Mouse (Mus musculus) lung, postnatal 4 days (tissue): ENCODE measurements at regions not wholly inside any gene's neighbourhood (a gene's known extent, or its start where the extent isn't known, plus 50 kb on each side); places are given as distances from the start of the nearest gene placed in this dataset.

Source experiments
- DNase-seq, 2 experiments: peaks; one replicate each; pipeline ENCODE4 v3.0.0; 2021

GRCm38 (mm10) chr17:45819143-45819542, 85.5 kb upstream of the 1600014C23Rik start:
- DNase-seq, result no peak

GRCm38 (mm10) chr17:45816566-45816965, 82.9 kb upstream of the 1600014C23Rik start:
- no peak for DNase-seq

GRCm38 (mm10) chr17:45815833-45816232, 82.2 kb upstream of the 1600014C23Rik start:
- peak in 1 of 2 experiments; percentile 18 for DNase-seq

GRCm38 (mm10) chr17:45815341-45815740, 81.7 kb upstream of the 1600014C23Rik start:
- DNase-seq, result no peak

- no peak for DNase-seq
These were observed 80.9 kb upstream of the 1600014C23Rik start for GRCm38 (mm10) chr17:45814586-45814985.

- DNase-seq, result no peak
These were observed 80.3 kb upstream of the 1600014C23Rik start for GRCm38 (mm10) chr17:45813956-45814355.

- no peak for DNase-seq
These were observed 78.8 kb upstream of the 1600014C23Rik start for GRCm38 (mm10) chr17:45812289-45812955.

- DNase-seq, result no peak
These were observed 78.1 kb upstream of the 1600014C23Rik start for GRCm38 (mm10) chr17:45811632-45812221.

GRCm38 (mm10) chr17:45809728-45810127, 76.1 kb upstream of the 1600014C23Rik start:
- DNase-seq, result no peak

GRCm38 (mm10) chr17:45808374-45808773, 74.7 kb upstream of the 1600014C23Rik start:
- peak in 1 of 2 experiments; percentile 47 for DNase-seq

GRCm38 (mm10) chr17:45807452-45807851, 73.8 kb upstream of the 1600014C23Rik start:
- peak; percentile 41 to 71 for DNase-seq

- no peak for DNase-seq
These were observed 73.2 kb upstream of the 1600014C23Rik start for GRCm38 (mm10) chr17:45806831-45807230.

- DNase-seq, result no peak
These were observed 72.8 kb upstream of the 1600014C23Rik start for GRCm38 (mm10) chr17:45806430-45806829.

GRCm38 (mm10) chr17:45805471-45806082, 71.9 kb upstream of the 1600014C23Rik start:
- DNase-seq, result peak in 1 of 2 experiments; percentile 35

GRCm38 (mm10) chr17:45803331-45803730, 69.7 kb upstream of the 1600014C23Rik start:
- DNase-seq, result no peak

- DNase-seq, result peak in 1 of 2 experiments; percentile 6
These were observed 68.8 kb upstream of the 1600014C23Rik start for GRCm38 (mm10) chr17:45802439-45802838.

GRCm38 (mm10) chr17:45799725-45800124, 66.1 kb upstream of the 1600014C23Rik start:
- DNase-seq, result no peak

- peak in 1 of 2 experiments; percentile 27 for DNase-seq
These were observed 65.4 kb upstream of the 1600014C23Rik start for GRCm38 (mm10) chr17:45798996-45799395.

- peak in 1 of 2 experiments; percentile 26 for DNase-seq
These were observed 64.8 kb upstream of the 1600014C23Rik start for GRCm38 (mm10) chr17:45798456-45798855.

- DNase-seq, result peak in 1 of 2 experiments; percentile 13
These were observed 63.5 kb upstream of the 1600014C23Rik start for GRCm38 (mm10) chr17:45797121-45797520.

- peak in 1 of 2 experiments; percentile 10 for DNase-seq
These were observed 61.3 kb upstream of the 1600014C23Rik start for GRCm38 (mm10) chr17:45794926-45795325.

GRCm38 (mm10) chr17:45790959-45791520, 57.4 kb upstream of the 1600014C23Rik start:
- DNase-seq, result no peak

GRCm38 (mm10) chr17:45789777-45790176, 56.1 kb upstream of the 1600014C23Rik start:
- DNase-seq, result peak in 1 of 2 experiments; percentile 15
